Mouse (Mus musculus): ENCODE measurements around the gene Asb1.

Asb1 gene

DNA sequence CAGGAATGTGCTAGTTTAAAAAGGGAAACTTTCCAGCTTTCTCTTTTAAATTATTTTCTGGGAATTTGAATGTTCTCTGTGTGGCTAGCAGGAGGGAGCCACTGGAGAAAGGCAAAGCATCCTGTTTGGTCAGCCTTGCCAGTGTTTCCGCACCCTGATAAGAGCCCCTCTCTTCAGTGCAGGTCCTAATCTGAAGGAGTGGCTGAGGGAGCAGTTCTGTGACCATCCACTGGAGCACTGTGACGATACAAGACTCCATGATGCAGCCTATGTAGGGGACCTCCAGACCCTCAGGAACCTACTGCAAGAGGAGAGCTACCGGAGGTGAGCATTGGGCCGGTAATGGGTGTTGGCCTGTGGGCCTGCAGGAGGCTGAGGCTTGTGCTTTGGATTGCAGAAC lies 3.6 kb downstream of the Asb1 start:
- in situ Hi-C loops (cut with MboI; ENCODE audit: low sequenced_read_pairs), result no loop called here

DNA sequence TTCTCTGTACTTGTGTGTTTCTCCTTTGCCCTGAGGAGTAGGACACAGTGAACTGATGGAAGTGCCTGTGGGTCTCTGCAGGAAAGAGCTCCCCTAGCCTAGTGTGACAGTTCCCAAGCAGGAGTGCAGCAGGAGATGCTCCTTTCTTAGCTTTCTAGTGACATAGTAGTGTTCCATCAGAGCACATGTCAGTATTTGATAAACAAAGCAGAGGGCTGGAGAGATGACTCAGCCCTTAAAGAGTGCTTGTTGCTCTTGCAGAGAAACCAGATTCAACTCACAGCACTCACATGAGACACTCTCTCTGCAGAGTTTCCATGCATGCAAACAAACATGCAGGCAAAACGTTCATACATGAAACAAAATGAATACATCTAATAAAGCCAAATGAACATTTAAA lies 4.9 kb downstream of the Asb1 start:
- in situ Hi-C loops (cut with MboI; ENCODE audit: low sequenced_read_pairs), result no loop called here

DNA sequence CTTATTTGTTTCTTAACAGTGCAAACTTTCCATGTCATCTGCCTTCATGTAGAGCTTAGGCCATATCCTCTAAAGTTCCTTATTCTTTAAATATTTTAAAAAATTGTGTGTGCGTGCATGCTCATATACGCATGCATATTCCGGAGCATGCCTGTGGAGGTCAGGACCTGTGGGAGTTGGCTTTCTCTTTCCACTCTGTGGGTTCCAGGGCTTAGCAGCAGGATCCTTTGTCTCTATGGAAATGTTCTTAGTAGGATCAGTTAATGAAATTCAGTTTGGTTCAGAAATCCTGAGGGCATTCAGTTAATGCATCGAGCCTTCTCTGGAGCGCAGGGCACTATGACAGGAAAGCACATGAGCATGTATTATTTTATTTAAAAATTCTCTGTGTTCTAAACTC lies 7.2 kb downstream of the Asb1 start:
- in situ Hi-C loops (cut with MboI; ENCODE audit: low sequenced_read_pairs), result no loop called here

DNA sequence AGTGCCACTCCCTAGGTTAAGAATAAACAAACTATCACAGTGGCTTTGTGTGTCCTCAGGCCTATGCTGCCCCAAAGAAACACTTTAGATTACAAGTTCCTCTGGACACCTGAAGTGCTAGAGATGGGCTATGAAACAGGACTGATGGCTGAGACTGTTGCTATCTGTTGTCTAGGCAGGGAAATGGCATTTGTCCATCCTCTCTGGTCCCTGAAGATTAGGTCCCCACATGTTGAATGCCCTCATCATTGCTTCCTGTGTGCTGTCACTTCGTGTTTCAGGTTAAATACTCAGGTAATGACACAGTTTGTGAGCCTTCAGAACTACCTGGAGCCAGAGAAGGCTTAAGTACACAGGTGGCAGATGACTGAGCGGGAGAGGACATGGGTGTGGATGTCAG lies 8.7 kb downstream of the Asb1 start:
- in situ Hi-C loops (cut with MboI; ENCODE audit: low sequenced_read_pairs), result no loop called here

DNA sequence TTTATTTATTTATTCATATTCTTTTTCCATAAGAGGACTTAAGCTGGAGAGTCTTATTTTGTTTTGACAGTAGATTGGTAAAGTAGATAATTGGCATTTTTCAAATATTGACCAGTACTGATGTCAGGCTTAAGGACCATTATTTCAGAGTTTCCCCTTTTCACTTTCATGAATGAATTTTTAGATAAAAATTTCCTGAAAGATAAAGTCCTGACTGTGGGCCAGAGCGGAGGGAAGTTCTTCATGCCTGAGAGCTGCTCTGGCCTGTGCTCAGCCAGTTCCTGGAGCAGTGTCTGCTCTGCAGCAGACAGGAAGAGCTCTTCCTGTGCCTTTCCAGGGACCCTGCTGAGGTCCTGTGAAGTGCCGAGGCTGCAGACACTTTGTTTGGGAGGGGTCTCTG lies 16.8 kb downstream of the Asb1 start:
- in situ Hi-C loops (cut with MboI; ENCODE audit: low sequenced_read_pairs), result no loop called here

GRCm38 (mm10) chr1:91561226-91561625 lies 20.9 kb downstream of the Asb1 start:
- in situ Hi-C loops (cut with MboI; ENCODE audit: low sequenced_read_pairs), result no loop called here

- in situ Hi-C loops (cut with MboI; ENCODE audit: low sequenced_read_pairs), result no loop called here
Measured at GRCm38 (mm10) chr1:91562977-91563590, 22.7 kb downstream of the Asb1 start.

DNA sequence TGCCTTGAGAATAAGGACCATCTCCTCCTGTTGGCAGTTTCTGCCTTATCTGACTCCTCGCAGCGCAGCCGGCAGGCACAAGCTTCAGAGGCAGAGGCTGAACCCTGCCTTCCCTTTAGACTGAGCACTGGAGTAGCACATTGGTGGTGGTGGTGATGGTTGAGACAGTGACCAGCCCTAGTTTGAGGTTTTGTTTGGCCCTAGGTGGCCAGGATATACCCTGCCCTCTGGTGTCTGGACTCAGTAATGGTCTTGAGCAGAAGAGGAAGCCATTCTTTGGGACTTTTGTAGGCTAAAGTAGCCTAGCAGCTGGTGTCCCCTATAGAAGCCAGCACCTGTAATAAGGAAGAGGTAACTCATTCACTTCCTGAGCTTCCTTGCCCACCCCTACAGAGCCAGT lies 23.7 kb downstream of the Asb1 start:
- in situ Hi-C loops (cut with MboI; ENCODE audit: low sequenced_read_pairs), result no loop called here

DNA sequence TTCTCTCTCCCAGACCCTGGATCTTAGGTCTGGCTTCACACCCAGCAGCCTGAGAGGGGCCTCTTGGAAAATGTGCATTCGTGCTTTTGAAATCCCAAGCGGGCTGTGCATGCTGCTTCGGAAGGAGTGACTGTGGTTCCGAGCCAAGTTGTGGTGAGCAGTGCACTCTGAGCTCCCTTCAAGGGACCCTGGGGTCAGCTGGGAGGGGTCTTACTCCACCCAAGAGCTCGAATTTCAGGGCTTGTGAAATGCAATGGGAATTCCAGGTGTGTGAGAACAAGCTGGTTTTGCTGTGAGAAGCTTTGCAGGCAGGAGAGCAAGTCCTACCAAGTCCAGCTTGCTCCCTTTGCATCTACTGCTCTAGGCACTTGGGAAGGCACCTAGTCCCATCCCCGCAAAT lies 24.3 kb downstream of the Asb1 start:
- in situ Hi-C loops (cut with MboI; ENCODE audit: low sequenced_read_pairs), result no loop called here

GRCm38 (mm10) chr1:91567269-91567668 lies 26.9 kb downstream of the Asb1 start:
- in situ Hi-C loops (cut with MboI; ENCODE audit: low sequenced_read_pairs), result no loop called here

- in situ Hi-C loops (cut with MboI; ENCODE audit: low sequenced_read_pairs), result no loop called here
Measured at GRCm38 (mm10) chr1:91572458-91572857, 32.1 kb downstream of the Asb1 start.

DNA sequence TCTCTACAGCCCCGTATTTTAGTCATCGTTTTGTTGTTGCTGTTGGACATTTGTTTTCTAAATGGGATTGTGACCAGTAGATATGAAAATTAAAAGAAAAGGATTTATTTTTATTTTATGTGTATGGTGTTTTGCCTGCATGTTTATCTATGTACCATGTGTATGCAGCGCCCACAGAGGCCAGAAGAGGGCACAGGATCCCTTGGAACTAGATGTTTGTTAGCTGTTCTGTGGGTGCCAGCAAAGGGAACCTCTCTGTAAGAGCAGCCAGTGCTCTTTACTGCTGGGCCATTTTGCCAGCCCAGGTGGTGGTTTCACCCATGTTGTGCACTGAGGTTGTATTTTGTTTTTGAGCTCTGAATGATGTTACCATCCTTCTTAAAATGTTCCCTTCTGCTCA lies 33.9 kb downstream of the Asb1 start:
- in situ Hi-C loops (cut with MboI; ENCODE audit: low sequenced_read_pairs), result no loop called here

DNA sequence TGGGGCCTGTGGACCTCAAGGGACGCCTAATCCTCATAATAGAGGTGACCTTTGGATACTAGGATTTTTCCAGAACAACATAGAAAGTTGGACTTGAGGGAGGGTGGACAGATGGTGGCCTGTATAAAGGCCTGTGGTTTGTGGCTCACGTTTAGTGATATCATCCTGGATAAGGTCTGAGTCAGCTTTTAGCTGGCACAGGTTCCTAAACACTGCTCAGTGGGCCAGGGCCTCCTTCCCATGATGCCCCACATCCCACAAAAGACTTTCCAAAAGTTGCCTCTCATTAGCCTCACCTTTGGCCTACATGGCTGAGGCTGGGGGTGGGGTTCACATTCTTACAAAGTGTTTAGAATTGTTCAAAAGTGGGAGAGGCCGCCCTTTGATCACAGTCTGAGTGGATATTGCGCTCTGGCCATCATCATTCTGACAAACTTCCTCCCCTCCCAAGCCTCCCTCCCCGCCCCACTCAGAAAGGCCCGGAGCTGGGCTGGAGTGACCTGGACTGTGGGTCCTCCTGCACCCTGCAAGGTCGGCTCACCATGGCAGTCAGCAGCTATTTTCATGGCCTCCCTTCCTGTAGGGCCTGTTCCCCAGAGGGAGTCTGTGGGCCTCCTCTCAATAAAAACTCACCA lies 37.7 kb downstream of the Asb1 start:
- in situ Hi-C loops (cut with MboI; ENCODE audit: low sequenced_read_pairs), result no loop called here

DNA sequence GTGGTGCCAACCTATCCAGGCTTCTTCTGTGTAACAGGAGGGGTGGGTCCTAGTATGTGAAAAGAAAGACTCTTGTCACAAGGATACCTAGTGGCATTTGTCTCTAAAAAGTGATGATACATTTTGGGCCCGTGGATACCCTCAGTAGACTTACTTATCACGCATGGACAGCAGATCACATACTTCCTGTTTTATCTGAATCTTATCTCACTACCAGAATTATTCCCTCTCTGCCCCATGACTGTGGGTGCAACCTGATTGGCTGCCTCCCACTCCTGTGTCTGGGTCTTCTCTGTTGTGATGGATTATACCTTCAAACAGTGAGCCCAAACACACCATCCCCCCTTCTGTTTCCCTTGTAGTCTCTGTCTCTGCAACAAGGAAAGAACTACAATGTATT lies 40.2 kb downstream of the Asb1 start:
- in situ Hi-C loops (cut with MboI; ENCODE audit: low sequenced_read_pairs), result no loop called here

DNA sequence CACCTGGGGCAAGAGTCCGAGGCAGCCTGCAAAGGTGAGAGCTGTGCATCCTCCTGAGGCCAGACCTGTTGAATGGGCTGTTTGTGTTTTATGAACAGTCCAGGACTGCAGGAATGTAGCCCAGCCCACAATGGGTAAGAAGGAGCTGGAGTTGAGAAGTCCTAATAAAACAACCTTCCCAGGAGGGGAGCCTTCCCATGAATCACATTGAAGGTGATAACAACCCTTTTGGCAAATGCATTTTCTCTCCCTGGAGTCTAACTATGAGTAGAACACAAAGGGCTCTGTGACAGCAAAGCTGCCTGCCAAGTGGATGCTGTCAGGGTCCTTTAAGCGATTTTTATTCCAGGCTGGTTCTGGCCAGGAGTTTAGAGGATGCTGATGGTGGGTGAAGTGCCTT lies 40.9 kb downstream of the Asb1 start:
- in situ Hi-C loops (cut with MboI; ENCODE audit: low sequenced_read_pairs), result no loop called here

GRCm38 (mm10) chr1:91584969-91585835 lies 44.9 kb downstream of the Asb1 start:
- in situ Hi-C loops (cut with MboI; ENCODE audit: low sequenced_read_pairs), result no loop called here

DNA sequence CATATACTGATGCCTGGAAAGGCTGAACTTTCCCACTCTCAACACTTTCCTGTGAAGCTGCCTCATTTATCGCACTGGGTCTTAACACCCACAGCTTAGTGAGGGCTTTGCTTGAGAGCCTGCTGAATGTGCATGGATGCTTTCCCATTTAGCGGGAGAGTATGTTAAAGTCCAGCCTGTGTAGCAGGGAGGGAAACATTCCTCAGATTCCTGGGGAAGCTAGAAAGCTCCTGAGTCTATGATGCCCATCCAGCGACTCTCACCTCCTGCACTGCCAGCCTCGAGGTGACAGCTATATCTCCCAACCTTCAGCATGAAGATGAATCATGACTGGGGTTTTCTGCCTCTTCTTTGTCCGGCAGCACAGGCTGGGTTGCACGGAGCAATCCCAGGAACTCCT lies 49.4 kb downstream of the Asb1 start:
- in situ Hi-C loops (cut with MboI; ENCODE audit: low sequenced_read_pairs), result no loop called here

DNA sequence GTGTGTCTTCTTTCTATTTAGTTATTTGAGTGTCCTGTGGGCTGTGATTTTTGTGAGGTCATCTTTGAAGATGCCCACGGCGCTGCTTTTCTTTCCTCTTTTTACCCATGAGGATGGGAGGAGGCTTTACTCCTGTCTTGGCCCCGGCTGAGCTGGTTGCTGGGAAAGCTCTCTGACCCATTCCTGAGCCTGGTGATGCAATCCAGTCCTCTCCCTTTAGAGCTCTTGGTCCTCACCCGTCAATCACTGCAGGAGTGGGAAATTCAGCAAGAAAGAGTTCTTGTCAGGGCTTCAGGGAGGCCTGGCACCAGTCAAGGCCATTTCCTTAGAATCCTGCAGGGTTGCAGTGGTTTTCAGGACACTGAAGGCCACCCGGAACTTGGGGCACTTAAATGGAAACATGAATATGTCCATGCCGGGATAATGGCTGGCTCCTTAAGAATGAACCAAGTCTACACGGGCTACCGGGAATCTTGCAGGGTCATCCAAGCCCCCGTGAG lies 55.2 kb downstream of the Asb1 start:
- in situ Hi-C loops (cut with MboI; ENCODE audit: low sequenced_read_pairs), result no loop called here

GRCm38 (mm10) chr1:91597611-91598010 lies 57.3 kb downstream of the Asb1 start:
- in situ Hi-C loops (cut with MboI; ENCODE audit: low sequenced_read_pairs), result no loop called here

GRCm38 (mm10) chr1:91600671-91601361 lies 60.5 kb downstream of the Asb1 start:
- in situ Hi-C loops (cut with MboI; ENCODE audit: low sequenced_read_pairs), result no loop called here

DNA sequence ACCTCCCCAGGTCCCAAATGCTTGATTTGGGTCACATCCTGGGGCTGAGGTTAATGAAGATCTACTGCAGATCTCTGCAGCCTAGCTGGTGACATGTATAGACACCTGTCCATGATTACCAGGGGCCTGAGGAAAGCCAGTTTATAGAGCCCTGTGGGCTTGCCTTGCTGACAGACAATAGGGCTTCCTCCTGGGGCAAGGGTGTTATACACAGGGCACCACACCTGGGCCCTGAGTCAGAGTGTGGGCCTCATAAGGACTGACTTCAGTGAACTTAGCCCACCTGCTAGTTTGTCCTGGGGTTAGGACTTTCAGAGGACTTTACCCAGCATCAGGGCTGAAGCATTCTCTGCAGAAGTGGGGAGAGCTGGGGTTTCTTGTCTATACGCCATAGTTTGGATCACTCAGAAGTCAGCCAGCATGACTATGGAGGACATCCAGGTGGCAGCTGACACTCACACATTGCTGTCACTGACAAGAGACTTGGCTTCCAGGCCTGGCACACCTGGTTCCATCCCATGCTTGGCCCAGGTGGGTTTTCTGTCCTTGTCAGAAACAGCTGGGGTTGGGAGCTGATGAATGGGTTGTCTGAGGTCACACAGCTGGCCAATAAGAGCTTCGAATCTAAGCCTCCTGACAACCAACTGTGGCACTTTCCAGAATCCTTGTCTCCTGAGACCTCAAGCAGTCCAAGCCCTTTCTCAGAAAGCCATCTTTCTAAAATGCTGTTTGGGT lies 61.2 kb downstream of the Asb1 start:
- in situ Hi-C loops (cut with MboI; ENCODE audit: low sequenced_read_pairs), result no loop called here
